Mouse (Mus musculus): ENCODE data around the gene Gpr183. TPM values are rescaled to one million over a fixed set of nuclear protein-coding genes. Genes with fewer than 3 reads are reported as not detected.

Gpr183 gene
- total and polyA plus RNA-seq, 2 experiments = 0.26 to 0.37 TPM

GRCm38 (mm10) chr14:121906992-121907681, 57.9 kb downstream of the Gpr183 start:
- Histone ChIP-seq H3K4me1 (ENCODE audit: control insufficient read depth, insufficient read depth, low read length) (no peaks in the 10 kb centered on the region), H3K27me3 (ENCODE audit: control insufficient read depth, insufficient read depth, low read length) (no peaks in the 10 kb centered on the region), H3K79me2 (ENCODE audit: control insufficient read depth, insufficient read depth, low read length) (0 out of 2 replicates have a peak, but pooled peaks cover 2% of the 10 kb centered on the region), H3K9ac (ENCODE audit: low read depth, low read length) (no peak overlapping the region), H3K4me3 (ENCODE audit: insufficient read depth, low read depth, low read length) (no peak overlapping the region), H3K36me3 (ENCODE audit: control insufficient read depth, insufficient read depth, low read length) (peaks cover 31% of the 10 kb centered on the region), H3K27ac (replicated peaks; ENCODE audit: insufficient read depth, low read depth, low read length) (no peak overlapping the region)
- 88% methylated on average over 11 of the region's 11 CpGs for WGBS
- no peak for DNase-seq (ENCODE audit: extremely low read depth, low read depth, low spot score)
- TF ChIP-seq POLR2A (IDR thresholded peaks at IDR 0.05; ENCODE audit: extremely low read depth, insufficient read depth, low read length) (no peak), CTCF (IDR thresholded peaks at IDR 0.05; ENCODE audit: low read depth, low read length) (no peak)

DNA sequence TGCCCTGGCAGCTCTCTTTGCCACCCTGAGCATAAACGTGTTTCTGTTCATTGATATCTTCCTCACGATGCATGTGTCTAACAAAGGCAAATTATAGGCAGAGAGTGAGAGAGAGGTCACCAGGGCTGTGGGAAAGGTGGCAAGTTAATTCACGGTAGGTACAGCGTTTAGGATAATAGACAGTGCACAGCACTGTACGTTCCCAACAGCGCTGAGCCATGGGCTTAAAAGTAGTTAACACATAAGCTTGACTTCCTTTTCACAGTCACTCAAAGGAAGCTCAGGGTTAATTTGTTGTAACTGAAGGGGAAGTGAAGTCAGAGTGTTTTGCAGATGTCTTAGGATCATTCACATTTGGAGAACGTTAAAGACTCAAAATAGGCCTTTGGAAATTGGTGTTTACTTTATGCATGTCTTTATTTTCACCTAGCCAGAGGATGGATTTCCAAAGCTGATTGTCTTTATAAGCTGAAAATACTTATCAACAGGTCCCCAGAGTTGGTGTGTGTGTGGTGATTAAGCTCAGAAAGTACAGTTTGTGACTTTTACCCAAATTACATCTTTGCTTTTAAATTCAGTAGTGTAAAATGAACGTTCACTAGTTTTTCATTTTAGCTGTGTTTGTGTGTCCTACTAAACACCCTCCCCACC, 58.5 kb downstream of the Gpr183 start:
- no peaks in the 10 kb centered on the region for H3K27me3 ChIP-seq (ENCODE audit: control insufficient read depth, insufficient read depth, low read length)
- H3K36me3 ChIP-seq (ENCODE audit: control insufficient read depth, insufficient read depth, low read length) = peaks cover 31% of the 10 kb centered on the region
- TF ChIP-seq POLR2A (IDR thresholded peaks at IDR 0.05; ENCODE audit: extremely low read depth, insufficient read depth, low read length) (no peak), CTCF (IDR thresholded peaks at IDR 0.05; ENCODE audit: low read depth, low read length) (no peak)
- no peak overlapping the region for H3K27ac ChIP-seq (replicated peaks; ENCODE audit: insufficient read depth, low read depth, low read length)
- DNase-seq (ENCODE audit: extremely low read depth, low read depth, low spot score) = no peak
- no peak overlapping the region for H3K4me3 ChIP-seq (ENCODE audit: insufficient read depth, low read depth, low read length)
- H3K9ac ChIP-seq (ENCODE audit: low read depth, low read length) = no peak overlapping the region
- no peaks in the 10 kb centered on the region for H3K4me1 ChIP-seq (ENCODE audit: control insufficient read depth, insufficient read depth, low read length)
- 80% methylated on average over 8 of the region's 8 CpGs for WGBS
- H3K79me2 ChIP-seq (ENCODE audit: control insufficient read depth, insufficient read depth, low read length) = 0 out of 2 replicates have a peak, but pooled peaks cover 8% of the 10 kb centered on the region

GRCm38 (mm10) chr14:121904754-121905153, 60.2 kb downstream of the Gpr183 start:
- Histone ChIP-seq H3K9ac (ENCODE audit: low read depth, low read length) (no peak overlapping the region), H3K79me2 (ENCODE audit: control insufficient read depth, insufficient read depth, low read length) (peaks cover 10% of the 10 kb centered on the region; the same call in 1 of the 2 replicates), H3K36me3 (ENCODE audit: control insufficient read depth, insufficient read depth, low read length) (peaks cover 27% of the 10 kb centered on the region), H3K4me3 (ENCODE audit: insufficient read depth, low read depth, low read length) (no peak overlapping the region), H3K27ac (replicated peaks; ENCODE audit: insufficient read depth, low read depth, low read length) (no peak overlapping the region), H3K27me3 (ENCODE audit: control insufficient read depth, insufficient read depth, low read length) (no peaks in the 10 kb centered on the region), H3K4me1 (ENCODE audit: control insufficient read depth, insufficient read depth, low read length) (no peaks in the 10 kb centered on the region)
- 53% methylated on average over 3 of the region's 3 CpGs for WGBS
- TF ChIP-seq CTCF (IDR thresholded peaks at IDR 0.05; ENCODE audit: low read depth, low read length) = no peak
- TF ChIP-seq POLR2A (IDR thresholded peaks at IDR 0.05; ENCODE audit: extremely low read depth, insufficient read depth, low read length) = no peak
- no peak for DNase-seq (ENCODE audit: extremely low read depth, low read depth, low spot score)

DNA sequence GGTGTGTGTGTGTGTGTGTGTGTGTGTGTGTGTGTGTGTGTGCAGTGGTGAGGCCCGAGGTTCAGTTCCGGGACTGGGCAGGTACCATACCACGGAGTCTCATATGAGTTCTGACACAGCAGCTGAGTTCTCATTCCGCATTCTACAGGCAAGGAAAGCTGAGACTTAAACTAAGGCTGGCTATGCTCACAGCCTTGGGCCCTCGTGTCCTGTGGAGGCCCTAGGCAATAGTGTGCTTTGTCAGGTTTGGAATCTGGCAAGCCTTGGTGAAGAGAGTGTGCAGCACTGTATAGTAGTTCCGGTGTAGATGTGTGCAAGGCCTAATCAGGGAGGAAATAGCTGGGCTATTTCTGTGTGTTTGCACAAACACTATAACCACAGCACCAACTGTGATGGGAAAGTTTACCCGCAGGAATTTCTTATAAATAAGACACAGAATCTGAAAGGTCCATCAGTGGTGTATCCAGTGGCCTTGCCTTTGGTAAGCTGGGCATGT, 61.6 kb downstream of the Gpr183 start:
- DNase-seq (ENCODE audit: extremely low read depth, low read depth, low spot score) = no peak
- H3K36me3 ChIP-seq (ENCODE audit: control insufficient read depth, insufficient read depth, low read length) = peaks cover 17% of the 10 kb centered on the region
- H3K27ac ChIP-seq (replicated peaks; ENCODE audit: insufficient read depth, low read depth, low read length) = no peak overlapping the region
- no peak overlapping the region for H3K9ac ChIP-seq (ENCODE audit: low read depth, low read length)
- TF ChIP-seq CTCF (IDR thresholded peaks at IDR 0.05; ENCODE audit: low read depth, low read length) = no peak
- TF ChIP-seq POLR2A (IDR thresholded peaks at IDR 0.05; ENCODE audit: extremely low read depth, insufficient read depth, low read length) = no peak
- H3K79me2 ChIP-seq (ENCODE audit: control insufficient read depth, insufficient read depth, low read length) = peaks cover 18% of the 10 kb centered on the region; the same call in 1 of the 2 replicates
- H3K4me3 ChIP-seq (ENCODE audit: insufficient read depth, low read depth, low read length) = no peak overlapping the region
- H3K27me3 ChIP-seq (ENCODE audit: control insufficient read depth, insufficient read depth, low read length) = no peaks in the 10 kb centered on the region
- 84% methylated on average over 7 of the region's 7 CpGs for WGBS
- H3K4me1 ChIP-seq (ENCODE audit: control insufficient read depth, insufficient read depth, low read length) = no peaks in the 10 kb centered on the region

Other genes starting within 250 kb of the Gpr183 start
- gene Dock9, start 167.4 kb downstream of the Gpr183 start, total RNA-seq (2014; rRNA removed) = 11.4 and 12.1 TPM in 2 replicates
- 2.8 and 3.8 TPM in 2 replicates for gene Dock9, start 167.4 kb downstream of the Gpr183 start, polyA plus RNA-seq (2012; rRNA removed)
- gene Ubac2, start 86.6 kb downstream of the Gpr183 start, total RNA-seq (2014; rRNA removed) = 20.3 and 25.8 TPM in 2 replicates
- gene Ubac2, start 86.6 kb downstream of the Gpr183 start, polyA plus RNA-seq (2012; rRNA removed) = 43.5 and 49.4 TPM in 2 replicates
- gene Gpr18, start 49.4 kb downstream of the Gpr183 start, total RNA-seq (2014; rRNA removed) = 0.34 and 0.37 TPM in 2 replicates
- 0.26 and 0.93 TPM in 2 replicates for gene Gpr18, start 49.4 kb downstream of the Gpr183 start, polyA plus RNA-seq (2012; rRNA removed)
- gene Timm8a2, start 69.5 kb upstream of the Gpr183 start, total RNA-seq (2014; rRNA removed) = not detected in 2 replicates
- gene Timm8a2, start 69.5 kb upstream of the Gpr183 start, polyA plus RNA-seq (2012; rRNA removed) = not detected in 2 replicates
- gene Tm9sf2, start 141.8 kb upstream of the Gpr183 start, total RNA-seq (2014; rRNA removed) = 157 and 174 TPM in 2 replicates
- gene Tm9sf2, start 141.8 kb upstream of the Gpr183 start, polyA plus RNA-seq (2012; rRNA removed) = 132 and 152 TPM in 2 replicates
- gene Clybl, start 216.5 kb upstream of the Gpr183 start, total RNA-seq (2014; rRNA removed) = 23.4 TPM in 2 replicates
- gene Clybl, start 216.5 kb upstream of the Gpr183 start, polyA plus RNA-seq (2012; rRNA removed) = 15.3 and 15.4 TPM in 2 replicates

Measured in liver, adult 2 months (tissue).